Mouse (Mus musculus): Measurements from ENCODE around the gene Nckap5.

GRCm38 (mm10) chr1:126366736-126367135, 463.9 kb downstream of the Nckap5 start:
- TF ChIP-seq CTCF (IDR thresholded peaks at IDR 0.05; ENCODE audit: low read depth) = no peak
- no peak for TF ChIP-seq EP300 (IDR thresholded peaks at IDR 0.05; ENCODE audit: low read depth)

Data from liver, embryonic 14.5 days (tissue).